Mouse (Mus musculus) intestine, embryonic 16.5 days (tissue): ENCODE data around the gene Rpl13. TPM values are rescaled to one million over a fixed set of nuclear protein-coding genes. Genes with fewer than 3 reads are reported as not detected.

Experiments used
- ATAC-seq: fragments of 200-750 bp; cut with Nextera tagmentation; 2 replicates; pipeline ENCODE4 v1.8.0; 2017; ENCODE audit warnings: moderate TSS enrichment, moderate library complexity
- H3K27ac ChIP-seq: fragments of 300-500 bp; sonication (generic); 2 replicates; pipeline ENCODE4 v1.5.1; 2014; ENCODE audit warnings: mild to moderate bottlenecking, low read length
- H3K27me3 ChIP-seq: fragments of 300-500 bp; sonication (generic); replicated peaks from 2 replicates; pipeline ENCODE4 v1.6.1; 2014; ENCODE audit warnings: low read length, control low read depth, mixed read lengths; ENCODE audit not compliant: control insufficient read depth, insufficient read depth
- H3K36me3 ChIP-seq: fragments of 300-500 bp; sonication (generic); 2 replicates; pipeline ENCODE4 v1.6.1; 2014; ENCODE audit warnings: low read length, control low read depth; ENCODE audit not compliant: control insufficient read depth, insufficient read depth
- H3K4me1 ChIP-seq: fragments of 300-500 bp; sonication (generic); 2 replicates; pipeline ENCODE4 v1.6.1; 2014; ENCODE audit warnings: low read length, control low read depth, mixed read lengths; ENCODE audit not compliant: control insufficient read depth, insufficient read depth
- H3K4me2 ChIP-seq: fragments of 300-500 bp; sonication (generic); 2 replicates; pipeline ENCODE4 v1.6.1; 2014; ENCODE audit warnings: low read depth, low read length, control low read depth
- H3K4me3 ChIP-seq: fragments of 300-500 bp; sonication (generic); 2 replicates; pipeline ENCODE4 v1.5.1; 2014; ENCODE audit warnings: mild to moderate bottlenecking, low read length
- H3K9ac ChIP-seq: fragments of 300-500 bp; sonication (generic); 2 replicates; pipeline ENCODE4 v1.6.1; 2014; ENCODE audit warnings: low read depth, low read length
- H3K9me3 ChIP-seq: fragments of 300-500 bp; sonication (generic); 2 replicates; pipeline ENCODE4 v1.6.1; 2016; ENCODE audit warnings: low read length, control low read depth; ENCODE audit not compliant: control insufficient read depth
- WGBS: fragments of 180-500 bp; shearing (Covaris S2); extraction: QIAGEN DNeasy Blood & Tissue Kit; methylation state at CpG from one replicate; pipeline ENCODE4 v1.1.7; 2014; 5-methylcytosine and 5-hydroxymethylcytosine counted together
- polyA plus RNA-seq: library from polyadenylated mRNA; unstranded; fragments of >200 nt; fragmentation: Nextera tagmentation; extraction: Ambion mirVana; gene quantifications from 2 replicates; pipeline ENCODE4 v1.2.1, GENCODE M21; 2015

Rpl13 gene
- polyA plus RNA-seq, 1 experiment from 2014 or later = 1,521 TPM

DNA sequence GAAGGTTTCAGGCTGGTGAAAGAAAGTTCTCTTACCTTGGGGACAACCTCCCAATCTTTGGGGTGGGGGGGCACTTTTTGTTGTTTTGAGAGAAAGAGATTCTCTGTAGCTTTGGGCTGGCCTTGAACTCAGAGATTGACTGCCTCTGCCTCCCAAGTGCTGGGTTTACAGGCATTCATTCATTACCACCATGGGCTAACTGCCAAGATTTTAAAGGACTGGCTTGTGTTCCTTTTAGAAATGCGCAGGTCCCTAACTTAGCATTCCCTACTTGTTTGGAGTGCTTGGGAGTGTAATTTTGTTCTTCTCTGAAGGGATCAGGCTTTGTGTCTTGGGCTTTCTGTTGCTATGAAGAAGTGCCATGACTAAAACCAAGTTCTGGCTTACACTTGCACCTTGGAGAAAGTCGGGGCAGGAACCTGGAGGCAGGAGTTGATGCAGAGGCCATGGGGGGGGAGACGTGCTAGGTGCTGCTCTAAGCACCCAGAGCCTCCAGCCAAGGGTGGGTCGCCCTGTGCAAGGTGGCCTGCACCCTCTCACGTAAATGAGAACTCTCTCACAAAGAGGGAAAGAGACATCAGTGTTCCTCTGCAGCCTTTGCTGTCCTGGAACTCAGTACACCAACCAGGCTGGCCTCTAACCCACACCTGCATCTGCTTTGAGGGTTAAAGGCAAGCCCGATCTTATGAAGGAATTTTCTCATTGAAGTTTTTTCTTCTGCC is 2.1 kb downstream of the Rpl13 start:
- peak overlapping the region; percentile 95 for H3K9ac ChIP-seq
- peak overlapping the region; percentile 79 for H3K4me2 ChIP-seq
- H3K4me1 ChIP-seq = peaks cover 14% of the 10 kb centered on the region
- WGBS = 74% methylated on average over 6 of the region's 6 CpGs
- no peak overlapping the region for H3K27ac ChIP-seq
- no peak for ATAC-seq
- peaks cover 12% of the 10 kb centered on the region for H3K36me3 ChIP-seq
- H3K9me3 ChIP-seq = no peaks in the 10 kb centered on the region
- no peaks in the 10 kb centered on the region for H3K27me3 ChIP-seq
- H3K4me3 ChIP-seq = peak overlapping the region; percentile 81

GRCm38 (mm10) chr8:123105553-123106326 is 3.6 kb downstream of the Rpl13 start:
- Histone ChIP-seq H3K27ac (no peak overlapping the region), H3K9ac (no peak overlapping the region), H3K9me3 (no peaks in the 10 kb centered on the region), H3K4me2 (no peak overlapping the region), H3K36me3 (peaks cover 12% of the 10 kb centered on the region), H3K27me3 (no peaks in the 10 kb centered on the region), H3K4me1 (peaks cover 14% of the 10 kb centered on the region), H3K4me3 (no peak overlapping the region)
- WGBS = 70% methylated on average over 5 of the region's 5 CpGs
- ATAC-seq = no peak

- no peak overlapping the region for H3K4me3 ChIP-seq
- no peak for ATAC-seq
These were observed 4.4 kb downstream of the Rpl13 start for GRCm38 (mm10) chr8:123106531-123106930.

DNA sequence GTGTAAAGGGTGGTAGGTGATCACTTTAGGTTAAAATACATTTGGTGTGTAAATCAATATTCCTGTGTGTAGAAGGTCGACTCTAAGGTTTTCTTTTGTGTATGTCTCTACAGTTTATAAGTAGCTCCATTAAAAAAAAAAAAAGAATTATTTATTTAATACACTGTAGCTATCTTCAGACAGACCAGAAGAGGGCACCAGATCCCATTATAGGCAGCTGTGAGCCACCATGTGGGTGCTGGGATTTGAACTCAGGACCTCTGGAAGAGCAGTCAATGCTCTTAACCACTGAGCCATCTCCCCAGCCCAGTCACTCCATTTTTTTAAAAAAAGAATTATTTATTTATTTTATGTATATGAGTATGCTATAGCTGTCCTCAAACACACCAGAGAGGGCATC is 5.9 kb downstream of the Rpl13 start:
- ATAC-seq = no peak
- H3K9me3 ChIP-seq = no peaks in the 10 kb centered on the region
- peaks cover 14% of the 10 kb centered on the region for H3K4me1 ChIP-seq
- 67% methylated on average over 1 of the region's 1 CpGs for WGBS
- H3K36me3 ChIP-seq = peaks cover 12% of the 10 kb centered on the region
- H3K4me3 ChIP-seq = no peak overlapping the region
- no peak overlapping the region for H3K27ac ChIP-seq
- no peaks in the 10 kb centered on the region for H3K27me3 ChIP-seq
- H3K4me2 ChIP-seq = no peak overlapping the region
- no peak overlapping the region for H3K9ac ChIP-seq

More at GRCm38 (mm10) chr8:123106531-123106930, 4.4 kb downstream of the Rpl13 start:
- Histone ChIP-seq H3K4me2 (no peak overlapping the region), H3K27ac (no peak overlapping the region), H3K36me3 (peaks cover 12% of the 10 kb centered on the region), H3K9ac (no peak overlapping the region), H3K4me1 (peaks cover 14% of the 10 kb centered on the region), H3K9me3 (no peaks in the 10 kb centered on the region), H3K27me3 (no peaks in the 10 kb centered on the region)
- WGBS = 55% methylated on average over 2 of the region's 2 CpGs

- Histone ChIP-seq H3K27ac (no peak overlapping the region), H3K4me1 (peaks cover 6% of the 10 kb centered on the region), H3K9ac (no peak overlapping the region), H3K27me3 (no peaks in the 10 kb centered on the region), H3K9me3 (no peaks in the 10 kb centered on the region), H3K4me2 (no peak overlapping the region), H3K4me3 (no peak overlapping the region), H3K36me3 (peaks cover 10% of the 10 kb centered on the region)
- ATAC-seq = no peak
- WGBS = 82% methylated on average over 5 of the region's 5 CpGs
These were observed 6.8 kb downstream of the Rpl13 start for GRCm38 (mm10) chr8:123108953-123109352.

DNA sequence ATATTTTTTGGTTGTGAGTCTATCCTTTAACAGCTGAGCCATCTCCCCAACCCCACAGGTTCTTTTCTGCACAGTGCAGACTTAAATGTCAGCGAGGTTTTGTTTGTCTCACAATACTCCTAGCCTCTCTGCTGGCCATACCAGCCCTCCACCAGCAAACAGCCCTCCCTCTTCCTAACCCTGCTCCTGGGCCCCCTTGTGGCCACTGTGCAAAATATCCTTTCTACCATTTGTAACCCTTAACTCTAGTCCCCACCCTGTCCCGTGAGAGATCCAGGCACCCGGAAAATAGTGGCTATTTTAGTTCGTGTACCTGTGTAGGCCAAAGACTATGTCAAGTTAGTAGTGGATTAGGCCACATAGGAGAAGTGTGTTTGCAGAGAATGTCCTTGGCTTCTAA is 8.5 kb downstream of the Rpl13 start:
- Histone ChIP-seq H3K9me3 (no peaks in the 10 kb centered on the region), H3K36me3 (0 out of 2 replicates have a peak, but pooled peaks cover under 1% of the 10 kb centered on the region), H3K27ac (no peak overlapping the region), H3K9ac (no peak overlapping the region), H3K4me3 (no peak overlapping the region), H3K4me1 (no peaks in the 10 kb centered on the region), H3K4me2 (no peak overlapping the region), H3K27me3 (no peaks in the 10 kb centered on the region)
- ATAC-seq = peak; percentile 68
- 13% methylated on average over 4 of the region's 4 CpGs for WGBS

- H3K9me3 ChIP-seq = no peaks in the 10 kb centered on the region
- no peak overlapping the region for H3K9ac ChIP-seq
- H3K36me3 ChIP-seq = no peaks in the 10 kb centered on the region
- ATAC-seq = no peak
- 78% methylated on average over 9 of the region's 9 CpGs for WGBS
- H3K4me3 ChIP-seq = no peak overlapping the region
- H3K4me1 ChIP-seq = peaks cover 15% of the 10 kb centered on the region
- H3K27me3 ChIP-seq = peaks cover 18% of the 10 kb centered on the region
- no peak overlapping the region for H3K27ac ChIP-seq
- H3K4me2 ChIP-seq = no peak overlapping the region
These were observed 10.7 kb downstream of the Rpl13 start for GRCm38 (mm10) chr8:123112892-123113291.

- Histone ChIP-seq H3K9ac (no peak overlapping the region), H3K27me3 (peaks cover 29% of the 10 kb centered on the region), H3K36me3 (no peaks in the 10 kb centered on the region), H3K4me3 (no peak overlapping the region), H3K4me2 (no peak overlapping the region), H3K27ac (no peak overlapping the region), H3K9me3 (no peaks in the 10 kb centered on the region), H3K4me1 (peaks cover 19% of the 10 kb centered on the region)
- no peak for ATAC-seq
- WGBS = 47% methylated on average over 2 of the region's 2 CpGs
These were observed 11.8 kb downstream of the Rpl13 start for GRCm38 (mm10) chr8:123113908-123114469.

- H3K9me3 ChIP-seq = no peaks in the 10 kb centered on the region
- H3K27me3 ChIP-seq = peaks cover 36% of the 10 kb centered on the region
- 35% methylated on average over 3 of the region's 3 CpGs for WGBS
- ATAC-seq = no peak
- H3K27ac ChIP-seq = no peak overlapping the region
- no peak overlapping the region for H3K9ac ChIP-seq
- H3K4me3 ChIP-seq = no peak overlapping the region
- H3K36me3 ChIP-seq = no peaks in the 10 kb centered on the region
- no peak overlapping the region for H3K4me2 ChIP-seq
- H3K4me1 ChIP-seq = peaks cover 19% of the 10 kb centered on the region
These were observed 12.5 kb downstream of the Rpl13 start for GRCm38 (mm10) chr8:123114644-123115043.
